Mouse (Mus musculus) testis, adult 2 months (tissue): ENCODE results near the gene Ccdc96.

Experiments
- CTCF ChIP-seq: fragments of 200-500 bp; IDR thresholded peaks from 2 replicates; pipeline ENCODE4 v1.5.1; 2012; ENCODE audit warnings: low read depth, mild to moderate bottlenecking, inconsistent platforms, low read length, moderate library complexity; ENCODE audit not compliant: control insufficient read depth, insufficient read depth, insufficient replicate concordance
- POLR2A ChIP-seq: fragments of 200-500 bp; IDR thresholded peaks from 2 replicates; pipeline ENCODE4 v1.6.1; 2012; ENCODE audit warnings: low read depth, mild to moderate bottlenecking, inconsistent platforms, low read length, moderate library complexity; ENCODE audit not compliant: control insufficient read depth

DNA sequence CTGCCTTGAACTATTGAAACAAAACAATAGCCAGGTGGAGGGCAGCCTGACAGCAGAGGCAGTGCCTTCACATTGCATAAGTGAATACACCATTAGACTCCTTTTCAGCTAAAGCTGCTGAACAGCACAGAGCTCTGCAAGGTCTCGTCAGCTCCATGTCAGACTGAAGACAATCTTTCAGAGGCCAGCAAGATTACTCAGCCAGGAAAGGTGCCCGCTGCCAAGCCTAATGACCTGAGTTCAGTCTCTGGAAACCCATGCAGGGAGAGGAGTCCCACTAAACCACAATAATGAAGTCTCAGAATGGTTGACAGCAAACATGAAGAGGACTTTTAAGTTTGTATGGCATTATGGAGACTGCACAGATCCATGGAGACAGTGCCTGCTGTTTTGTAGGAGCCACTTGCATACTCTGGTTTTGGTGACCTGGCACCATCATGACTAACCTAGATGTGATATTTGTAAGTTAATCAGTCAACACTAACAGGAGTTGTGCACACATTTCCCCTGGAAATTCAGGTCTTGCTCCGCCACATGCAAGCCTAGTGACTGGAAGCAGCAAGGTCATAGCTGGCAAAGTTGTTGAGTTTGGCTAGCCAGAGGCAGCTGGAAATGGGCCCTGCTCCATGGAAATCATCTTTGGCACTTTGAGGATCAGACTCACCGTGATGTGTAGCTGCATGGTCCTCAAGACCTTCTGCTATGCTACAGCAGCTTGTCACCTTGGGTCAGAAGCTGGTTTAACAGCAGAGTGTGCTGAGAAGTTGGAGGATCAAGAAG is 11.3 kb upstream of the Ccdc96 start:
- TF ChIP-seq CTCF (no peak), POLR2A (no peak)
